Mouse (Mus musculus) layer of hippocampus, postnatal 25 days (tissue): ENCODE data around the gene Dnase2a. TPM values are rescaled to one million over a fixed set of nuclear protein-coding genes. Genes with fewer than 3 reads are reported as not detected.
A peak's percentile ranks its signal among the peaks of the same experiment; 100 is the strongest.

Experiments
- DNase-seq, 2 experiments: peaks; one replicate each; pipeline ENCODE4 v3.0.0; 2022; ENCODE audit warnings: mixed read lengths in 2 of 2, low spot score in 1 of 2; ENCODE audit errors: extremely low spot score in 1 of 2
- total RNA-seq, 2 experiments: library from RNA; stranded (reverse); gene quantifications; 2 replicates each; pipeline ENCODE4 v1.2.3; 2021

The Dnase2a gene
- total RNA-seq = 1 to 10 TPM; 3.7 to 4.3 TPM

DNA sequence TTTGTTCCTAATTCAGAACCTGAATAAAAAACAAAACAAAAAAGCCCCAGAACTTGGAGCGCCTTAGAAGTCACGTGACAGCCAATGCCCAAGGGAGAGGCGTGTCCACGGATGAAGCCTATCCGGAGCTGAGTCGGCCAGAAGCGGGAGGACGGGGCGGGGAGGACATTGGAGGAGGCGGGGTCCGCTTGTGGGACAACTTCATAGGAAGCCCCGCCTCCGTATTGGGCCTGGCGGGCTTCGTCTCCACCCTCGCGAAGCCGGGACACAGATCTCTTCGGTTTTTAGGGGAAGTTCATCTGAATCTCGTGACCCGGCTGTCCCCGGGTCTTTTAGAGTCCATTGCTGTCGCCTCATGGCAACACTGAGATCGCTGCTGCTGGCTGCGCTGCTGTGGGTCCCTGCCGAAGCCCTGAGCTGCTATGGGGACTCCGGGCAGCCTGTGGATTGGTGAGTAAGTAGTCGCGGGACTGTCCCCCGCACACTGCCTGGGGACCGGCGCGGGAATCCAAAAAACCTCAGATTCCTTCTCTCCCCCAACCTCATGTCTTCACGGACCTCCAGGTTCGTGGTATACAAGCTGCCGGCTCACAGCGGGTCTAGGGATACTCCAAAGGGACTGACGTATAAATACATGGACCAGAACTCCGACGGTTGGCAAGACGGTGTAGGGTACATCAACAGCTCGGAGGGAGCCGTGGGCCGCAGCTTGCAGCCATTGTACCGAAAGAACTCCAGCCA lies at the start of gene Dnase2a:
Dnase2a (plus strand) TSS at position 140 of the 741 bp plus-strand sequence.
- DNase-seq = peak in 1 of 2 experiments; percentile 61

DNA sequence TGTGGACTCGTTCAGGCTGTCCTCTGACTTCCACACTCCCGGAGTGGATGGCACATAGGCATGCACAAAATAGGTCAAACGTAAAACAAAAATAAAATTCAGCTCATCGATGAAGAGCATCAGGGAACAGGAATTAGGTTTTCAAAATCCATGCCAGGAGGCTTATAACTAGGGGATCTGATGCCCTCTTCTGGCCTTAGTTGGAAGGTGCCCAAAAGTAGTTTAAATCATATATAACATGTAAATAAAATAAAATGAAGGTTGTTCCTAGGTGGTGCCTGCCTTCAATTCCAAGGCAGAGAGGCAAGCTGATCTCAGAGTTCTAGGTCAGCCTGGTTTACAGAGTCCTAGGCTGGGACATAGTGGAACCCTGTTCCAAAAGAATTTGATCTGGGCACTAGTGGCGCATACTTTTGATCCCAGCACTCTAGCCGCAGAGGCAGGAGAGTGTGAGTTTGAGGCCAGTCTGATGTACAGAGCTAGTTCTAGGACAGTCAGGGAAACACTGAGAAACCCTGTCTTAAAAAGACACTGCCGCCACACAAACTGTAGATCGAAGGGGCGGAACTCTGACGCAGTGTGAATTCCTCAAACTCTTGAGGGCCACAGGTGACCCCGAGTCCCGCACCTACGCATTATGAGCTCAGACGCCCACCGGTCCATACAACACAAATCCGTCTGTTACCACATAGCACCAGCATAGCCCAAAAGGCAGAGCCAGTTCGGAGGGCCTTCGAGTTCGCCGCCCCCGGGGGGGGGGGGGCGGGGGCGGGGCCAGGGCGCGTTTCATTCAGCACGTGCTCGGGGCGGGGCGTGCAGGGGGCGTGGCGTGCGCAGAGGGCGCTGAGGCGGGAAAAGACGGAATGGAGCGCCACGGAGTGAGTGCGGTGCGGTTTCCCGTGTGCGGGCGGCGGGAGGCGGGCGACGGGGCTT lies 36.7 kb upstream of the Dnase2a start, which contains the start of gene Syce2:
Syce2 (plus strand) TSS at position 736 of the 933 bp plus-strand sequence.
- peak; percentile 47 to 51 for DNase-seq

DNA sequence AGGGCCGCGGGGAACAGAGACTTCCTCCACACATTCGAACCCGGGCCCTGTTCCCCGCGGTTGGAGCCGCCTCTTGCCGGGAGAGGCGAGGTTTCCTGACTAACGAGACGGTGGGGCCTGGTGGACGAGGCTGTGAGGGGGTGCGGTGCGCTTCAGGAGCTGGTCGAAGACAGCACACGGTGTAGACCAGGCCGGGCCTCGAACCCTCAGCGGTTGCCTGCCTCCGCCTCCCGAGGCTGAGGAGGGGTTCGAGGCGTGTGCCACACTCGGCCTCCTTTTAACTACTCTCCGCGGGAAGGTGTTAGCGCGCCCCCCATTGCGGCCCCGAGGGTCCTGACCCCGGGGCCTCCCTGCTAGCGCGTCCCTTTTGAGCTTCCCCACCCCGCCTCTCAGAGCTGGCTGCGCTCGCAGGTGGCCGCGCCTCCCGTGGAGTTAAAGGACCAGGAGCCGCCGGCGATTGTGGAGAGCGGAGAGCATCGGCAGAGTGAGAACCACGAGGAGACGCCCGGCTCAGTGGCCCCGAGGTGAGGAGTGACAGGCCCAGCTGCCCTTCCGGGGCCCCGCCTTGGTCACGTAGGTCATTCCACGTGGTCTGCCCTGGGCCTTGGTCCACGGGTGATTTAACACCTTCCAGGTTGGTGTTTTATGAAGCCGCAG lies 35.9 kb upstream of the Dnase2a start:
- DNase-seq = no peak

DNA sequence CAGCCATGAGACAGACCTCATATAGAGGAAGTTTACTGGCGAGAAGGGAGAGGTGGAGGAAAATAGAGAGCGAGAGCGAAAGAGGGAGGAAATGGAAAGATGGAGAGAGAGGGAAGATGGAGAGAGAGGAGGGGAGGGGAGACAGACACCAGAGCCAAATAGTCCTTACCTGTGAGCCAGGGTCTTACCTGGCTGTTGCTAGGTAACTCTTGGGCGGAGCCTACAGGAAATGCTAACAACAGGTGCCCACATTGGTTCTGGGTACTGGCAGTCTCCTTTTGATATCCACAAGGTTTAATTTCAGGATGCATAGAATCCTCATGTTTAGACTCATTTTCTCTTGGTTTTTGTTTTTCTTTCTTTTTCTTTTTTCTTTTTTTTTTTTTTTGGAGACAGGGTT lies 35.3 kb upstream of the Dnase2a start:
- DNase-seq = no peak

DNA sequence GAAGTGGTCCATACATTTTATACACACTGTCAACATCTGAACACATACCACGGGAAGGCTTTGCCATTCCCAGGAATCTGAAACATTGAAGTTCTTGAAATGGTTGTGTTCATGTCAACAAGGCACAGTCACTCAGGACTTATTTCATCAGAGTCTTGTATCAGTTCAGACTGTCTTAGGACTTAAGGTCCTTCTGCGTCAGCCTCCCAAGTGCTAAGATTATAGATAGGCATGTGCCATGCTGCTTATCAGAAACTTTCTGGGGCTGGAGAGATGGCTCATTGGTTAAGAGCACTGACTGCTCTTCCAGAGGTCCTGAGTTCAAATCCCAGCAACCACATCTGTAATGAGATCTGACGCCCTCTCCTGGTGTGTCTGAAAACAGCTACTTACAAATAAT lies 34.0 kb upstream of the Dnase2a start:
- no peak for DNase-seq

DNA sequence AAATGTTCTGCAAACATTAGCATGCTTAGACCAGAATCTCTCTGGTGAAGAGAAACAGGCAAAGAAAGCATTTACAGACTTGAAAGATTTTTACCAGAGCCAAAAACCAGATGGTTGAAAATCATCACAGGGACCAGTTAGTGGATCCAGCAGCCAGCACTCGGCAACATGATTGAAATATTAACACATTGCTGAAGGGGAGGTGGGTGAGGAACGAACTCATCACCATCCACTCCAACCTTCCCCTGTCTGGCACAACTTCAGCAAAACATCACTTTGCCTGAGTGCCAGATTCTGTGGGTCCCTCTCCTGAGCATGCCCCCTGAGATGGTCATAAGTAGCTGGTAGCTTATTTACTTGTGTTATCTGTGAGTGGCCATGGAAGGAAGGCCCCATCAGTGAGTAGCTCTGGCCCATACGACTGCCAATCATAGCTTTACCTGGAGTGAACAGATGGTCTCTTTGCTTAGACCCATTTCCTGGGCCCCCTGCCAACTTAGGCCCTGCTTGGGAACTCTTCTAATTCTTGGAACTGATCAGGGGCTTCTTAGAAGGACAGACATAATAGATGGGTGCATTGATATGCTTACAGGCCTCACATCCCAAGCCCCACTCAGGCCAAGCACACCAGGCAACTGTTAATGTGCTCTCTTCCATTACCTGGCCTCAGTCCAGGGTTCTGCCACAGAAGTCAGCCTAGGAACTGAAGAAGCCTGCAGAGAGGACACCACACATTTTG lies 30.9 kb upstream of the Dnase2a start:
- no peak for DNase-seq

DNA sequence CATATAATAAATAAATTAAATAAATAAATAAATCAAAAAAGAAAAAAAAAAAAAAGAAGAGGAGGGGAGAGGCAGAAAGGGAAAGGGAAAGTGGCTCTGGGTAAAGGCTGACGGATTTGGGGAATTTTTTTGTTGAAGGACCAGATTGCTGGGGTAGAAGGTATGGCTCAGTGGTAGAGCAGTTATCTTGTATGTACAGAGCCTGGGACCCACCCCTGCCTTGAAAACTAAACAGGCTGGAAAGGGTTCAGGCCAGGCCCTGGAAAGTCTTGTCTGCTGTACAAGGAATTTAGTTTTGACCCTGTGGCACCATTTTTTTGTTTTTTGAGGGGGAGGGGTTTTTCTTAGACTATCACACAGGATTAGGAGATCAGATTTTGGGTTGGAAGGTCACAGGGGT lies 29.4 kb upstream of the Dnase2a start:
- DNase-seq = no peak

DNA sequence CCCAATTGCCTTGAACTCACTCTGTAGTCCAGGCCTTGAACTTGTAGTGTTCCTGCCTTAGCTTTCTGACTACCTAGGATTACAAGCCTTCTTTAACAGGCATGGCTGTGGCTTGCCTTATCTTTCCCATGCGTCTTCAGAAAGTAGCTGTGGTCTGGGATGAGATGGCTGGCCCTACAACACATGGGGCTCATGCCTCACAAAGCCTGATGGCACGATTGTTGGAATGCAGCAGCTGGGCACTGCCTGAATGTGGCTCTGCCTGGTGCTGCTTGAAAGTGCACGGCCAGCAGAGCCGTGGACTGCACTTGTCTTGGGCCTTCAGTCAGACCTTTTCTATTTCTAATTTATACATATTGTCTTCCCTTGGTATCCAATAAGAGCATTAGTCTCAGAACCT lies 23.6 kb upstream of the Dnase2a start:
- DNase-seq = no peak

DNA sequence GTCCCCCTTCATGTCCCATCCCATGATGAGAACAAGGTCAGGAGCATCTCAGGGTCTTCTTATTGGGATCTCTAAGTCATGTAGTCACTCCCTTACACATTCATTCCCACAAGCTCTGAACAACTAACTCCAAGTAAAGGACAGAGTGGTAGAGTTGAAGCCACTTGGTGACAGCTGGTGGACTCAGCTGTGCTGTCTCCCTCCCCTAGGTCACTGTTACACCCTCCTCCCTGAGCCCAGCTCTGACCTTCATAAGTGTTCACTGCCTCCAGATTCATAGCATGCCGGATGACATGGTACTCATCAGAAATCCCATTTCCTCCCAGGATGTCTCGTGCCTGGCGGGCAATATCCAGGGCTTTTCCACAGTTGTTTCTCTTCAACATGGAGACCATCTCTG lies 20.1 kb upstream of the Dnase2a start:
- no peak for DNase-seq

DNA sequence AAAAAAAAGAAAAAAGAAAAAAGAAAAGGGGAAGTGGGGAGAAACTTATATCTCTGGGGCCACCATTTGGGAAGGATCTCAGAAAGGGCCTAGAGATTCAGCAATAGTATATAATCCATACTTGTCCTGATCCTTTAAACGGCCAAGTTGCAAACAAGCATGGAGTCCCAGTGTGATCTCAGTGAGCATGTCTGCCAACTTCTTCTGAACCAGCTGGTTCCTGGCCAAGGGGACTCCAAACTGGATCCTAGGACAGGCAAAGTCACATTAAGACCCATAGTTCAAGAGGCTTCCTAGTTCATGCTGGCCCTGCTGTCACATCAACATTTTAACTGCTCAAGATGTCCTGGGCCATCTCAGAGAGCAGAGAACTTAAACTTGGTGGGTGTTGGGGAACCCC lies 19.2 kb upstream of the Dnase2a start:
- DNase-seq = no peak

DNA sequence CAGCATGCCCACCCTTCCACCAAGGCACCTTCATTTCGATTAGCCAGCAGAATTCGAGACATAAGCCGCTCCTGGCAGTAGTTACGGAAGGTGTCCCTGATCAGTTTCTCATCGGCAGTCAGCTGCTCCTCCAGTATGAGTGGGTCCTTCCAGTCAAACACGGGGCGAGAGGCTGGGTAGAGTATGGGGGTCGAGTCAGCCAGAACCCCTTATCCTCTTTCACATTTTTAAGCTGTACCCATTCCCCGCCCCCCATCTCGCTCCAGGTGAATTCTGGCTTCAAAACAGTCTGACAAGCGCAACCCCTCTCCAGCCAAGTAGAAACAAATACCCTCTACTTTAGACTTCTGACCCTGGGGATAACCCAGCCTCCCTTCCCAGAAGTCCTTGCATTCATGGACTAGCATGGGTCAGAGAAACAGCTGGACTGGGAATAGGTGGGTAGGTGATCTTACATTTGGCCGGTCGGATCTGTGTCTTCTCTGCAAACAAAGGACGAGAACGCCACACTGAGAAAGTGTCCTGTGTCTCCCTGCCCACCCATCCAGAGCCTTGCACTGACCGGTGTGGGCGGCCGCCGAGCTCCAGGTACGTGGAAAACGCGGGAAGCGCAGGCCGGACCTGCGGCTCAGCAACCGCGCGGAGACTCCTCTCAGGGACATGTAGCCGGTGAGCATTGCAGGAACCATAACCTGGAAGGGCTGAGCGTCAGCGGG lies 15.2 kb upstream of the Dnase2a start:
- DNase-seq = no peak

DNA sequence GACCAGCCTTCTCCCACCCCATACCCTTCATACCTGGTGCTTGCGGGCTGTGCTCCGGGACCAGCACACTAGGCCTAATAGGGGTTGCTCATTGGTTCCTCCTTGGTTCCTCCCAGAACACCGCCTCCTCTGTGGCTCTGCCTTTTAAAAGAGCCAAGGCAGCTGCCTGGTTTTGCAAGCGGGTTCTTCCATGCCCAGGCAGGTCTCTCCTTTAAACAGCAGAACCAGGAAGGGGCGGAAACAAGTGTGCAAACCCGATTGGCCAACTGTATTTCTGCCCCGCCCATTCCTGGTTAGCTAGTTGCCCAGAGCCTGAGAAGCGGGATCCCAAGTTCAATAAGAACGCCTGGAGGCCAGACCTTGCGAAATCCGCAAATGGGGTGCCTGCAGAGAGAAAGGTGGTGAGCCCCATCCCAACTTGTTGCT lies 14.6 kb upstream of the Dnase2a start, which contains the start of gene Gcdh:
Gcdh (minus strand) TSS at position 213 of the 426 bp plus-strand sequence.
- peak; percentile 69 for DNase-seq

DNA sequence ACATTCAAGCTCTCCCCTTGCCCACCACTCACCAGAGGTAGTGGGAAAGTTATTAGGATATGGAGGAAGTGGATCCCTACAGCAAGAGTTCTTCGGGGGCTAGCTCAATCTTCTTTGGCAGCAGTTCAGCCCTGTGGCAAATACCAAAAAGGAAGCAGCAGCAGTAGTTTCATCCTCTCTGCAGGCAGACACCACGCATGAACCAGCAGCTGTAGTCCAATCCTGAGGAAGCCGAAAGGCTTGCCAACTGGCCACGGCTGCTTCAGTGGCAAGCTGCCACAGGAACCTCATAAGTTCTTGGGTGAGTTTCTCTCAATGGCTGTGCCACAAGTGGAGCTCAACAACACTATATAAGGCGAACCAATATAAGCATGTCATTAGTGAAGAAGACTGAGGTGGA lies 12.4 kb upstream of the Dnase2a start:
- DNase-seq = no peak

DNA sequence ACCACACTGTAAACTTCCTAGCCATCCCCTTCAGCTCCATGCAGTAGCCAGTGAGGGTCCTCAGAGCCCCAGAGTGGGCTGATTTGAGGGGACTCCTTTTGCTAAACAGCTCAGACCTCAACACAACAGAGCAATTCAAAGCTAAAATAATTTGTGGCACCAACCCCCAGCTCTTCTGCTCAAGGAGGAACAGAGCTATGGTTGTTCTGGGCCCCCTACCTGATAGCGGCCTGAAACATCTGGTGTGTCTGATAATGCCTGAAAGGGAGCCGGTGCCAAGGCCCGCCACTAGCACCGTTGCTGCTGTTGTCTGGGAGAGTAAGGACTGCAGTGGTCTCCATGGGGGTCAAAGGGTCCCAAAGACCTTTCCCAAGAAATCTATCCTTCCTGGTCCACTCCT lies 7.3 kb upstream of the Dnase2a start:
- no peak for DNase-seq

DNA sequence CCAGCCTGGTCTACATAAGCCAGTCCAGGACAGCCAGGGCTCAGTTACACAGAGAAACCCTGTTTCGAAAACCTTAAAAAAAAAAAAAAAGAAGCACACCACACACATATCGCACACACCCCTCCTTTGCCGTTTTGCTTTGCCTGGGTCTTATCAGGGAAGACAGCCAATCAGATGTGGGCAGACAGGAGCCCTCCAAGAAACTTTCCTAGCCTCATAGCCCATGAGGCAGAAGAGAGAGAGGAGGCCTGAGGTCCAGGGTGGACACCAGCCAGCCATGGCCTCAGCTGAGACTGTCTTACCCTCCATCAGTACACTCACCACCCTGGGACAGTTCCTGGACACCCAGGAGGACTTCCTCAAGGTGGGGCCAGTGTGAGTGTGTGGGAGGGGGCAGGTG lies 6.6 kb upstream of the Dnase2a start, which contains the start of gene Klf1:
Klf1 (plus strand) TSS at position 177 of the 400 bp plus-strand sequence.
- no peak for DNase-seq

DNA sequence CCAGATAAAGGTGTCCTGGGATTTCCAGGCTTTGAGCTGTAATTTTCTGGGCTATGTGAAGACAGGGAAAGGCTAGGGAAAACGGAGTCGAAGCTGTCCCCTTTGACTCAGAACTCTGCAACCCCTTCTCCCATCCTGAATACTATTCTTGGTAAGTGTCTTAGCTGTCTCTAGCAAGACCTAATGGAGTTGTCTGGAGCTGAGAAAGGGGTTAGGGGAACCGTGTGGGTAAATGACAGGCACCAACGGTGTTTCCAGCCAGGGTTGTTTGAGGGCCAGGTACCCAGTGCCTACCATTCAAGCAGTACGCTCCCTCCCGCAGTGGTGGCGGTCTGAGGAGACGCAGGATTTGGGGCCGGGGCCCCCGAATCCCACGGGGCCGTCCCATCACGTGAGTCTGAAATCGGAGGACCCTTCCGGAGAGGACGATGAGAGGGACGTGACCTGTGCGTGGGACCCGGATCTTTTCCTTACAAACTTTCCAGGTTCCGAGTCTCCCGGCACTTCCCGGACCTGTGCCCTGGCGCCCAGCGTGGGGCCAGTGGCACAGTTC lies 5.9 kb upstream of the Dnase2a start:
- no peak for DNase-seq

DNA sequence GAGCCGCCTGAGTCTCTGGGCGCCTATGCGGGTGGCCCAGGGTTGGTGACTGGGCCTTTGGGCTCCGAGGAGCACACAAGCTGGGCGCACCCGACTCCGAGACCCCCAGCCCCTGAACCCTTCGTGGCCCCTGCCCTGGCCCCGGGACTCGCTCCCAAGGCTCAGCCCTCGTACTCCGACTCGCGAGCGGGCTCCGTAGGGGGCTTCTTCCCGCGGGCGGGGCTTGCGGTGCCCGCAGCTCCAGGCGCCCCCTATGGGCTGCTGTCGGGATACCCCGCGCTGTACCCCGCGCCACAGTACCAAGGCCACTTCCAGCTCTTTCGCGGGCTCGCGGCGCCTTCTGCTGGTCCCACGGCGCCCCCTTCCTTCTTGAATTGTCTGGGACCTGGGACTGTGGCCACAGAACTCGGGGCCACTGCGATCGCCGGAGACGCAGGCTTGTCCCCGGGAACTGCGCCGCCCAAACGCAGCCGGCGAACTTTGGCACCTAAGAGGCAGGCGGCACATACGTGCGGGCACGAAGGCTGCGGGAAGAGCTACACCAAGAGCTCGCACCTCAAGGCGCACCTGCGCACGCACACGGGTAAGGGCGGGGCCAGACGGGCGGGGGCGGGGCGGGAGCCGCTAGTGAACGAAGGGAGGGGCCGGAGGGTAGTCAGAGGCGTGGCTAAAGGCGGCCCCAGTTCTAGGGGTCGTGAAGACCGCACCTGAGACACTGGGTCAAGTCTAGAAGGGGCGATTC lies 5.3 kb upstream of the Dnase2a start:
- DNase-seq = peak; percentile 92 to 95

DNA sequence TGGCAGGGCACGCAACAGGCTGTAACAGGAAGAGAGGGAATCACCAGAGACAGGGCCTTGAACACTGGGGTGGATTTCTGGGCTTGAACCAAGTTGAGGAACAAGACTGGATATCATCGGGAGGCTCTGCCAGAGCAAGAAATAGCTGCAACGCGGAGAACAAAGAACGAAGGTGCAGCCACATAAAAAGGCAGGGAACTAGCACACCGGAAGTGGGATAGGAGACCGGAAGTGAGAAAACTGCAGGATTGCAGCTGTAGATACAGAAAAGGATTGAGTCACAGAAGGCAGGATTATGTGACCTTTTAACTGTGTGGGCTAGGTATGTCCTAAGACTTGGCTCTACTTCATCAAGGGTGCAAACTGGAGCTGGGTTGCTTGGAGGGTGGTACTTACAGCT lies 4.0 kb upstream of the Dnase2a start:
- no peak for DNase-seq
